Mouse (Mus musculus) gastrocnemius, adult 2 months (tissue): Measurements from ENCODE around the gene Prkrip1. TPM values are rescaled to one million over a fixed set of nuclear protein-coding genes. Genes with fewer than 3 reads are reported as not detected.
A peak's percentile ranks its signal among the peaks of the same experiment; 100 is the strongest.

Experiments used
- DNase-seq: peaks from one replicate; pipeline ENCODE4 v3.0.0; 2022
- H3K27ac ChIP-seq: fragments of 200-600 bp; 2 replicates; pipeline ENCODE4 v1.8.1; 2022; ENCODE audit warnings: mild to moderate bottlenecking
- H3K4me3 ChIP-seq: fragments of 200-600 bp; 2 replicates; pipeline ENCODE4 v1.8.1; 2022; ENCODE audit warnings: mild to moderate bottlenecking, moderate library complexity
- CTCF ChIP-seq: fragments of 200-600 bp; IDR thresholded peaks from 2 replicates; pipeline ENCODE4 v1.8.1; 2022; ENCODE audit warnings: antibody characterized with exemption, mild to moderate bottlenecking, moderate library complexity
- intact Hi-C: fragments of 180-260 bp; cut with DNase I; formaldehyde crosslinking; loops from one replicate; pipeline ENCODE4 v1.15.1; 2025
- long read RNA-seq, 2 experiments: library from polyadenylated mRNA; stranded (forward); transcript quantifications; one replicate each; pipeline ENCODE4 v2.0.0; 2021
- total RNA-seq, 2 experiments: library from RNA; stranded (reverse); gene quantifications; 2 replicates each; pipeline ENCODE4 v1.2.3; 2021

The Prkrip1 gene
- total RNA-seq, result 10 to 100 TPM; 20.3 to 23.6 TPM
- long read RNA-seq, experiment 1, transcript Prkrip1-204 (6 exons, 3,893 nt), result major isoform, 15 of 18 reads
- long read RNA-seq, experiment 1, partial matches to known transcripts, result 1 of 18 reads
- long read RNA-seq, experiment 1, other reads (novel, unspliced or antisense), result 2 of 18 reads
- long read RNA-seq, experiment 2, transcript Prkrip1-204 (6 exons, 3,893 nt), result major isoform, 14 of 21 reads
- long read RNA-seq, experiment 2, partial matches to known transcripts, result 2 of 21 reads
- long read RNA-seq, experiment 2, other reads (novel, unspliced or antisense), result 5 of 21 reads

DNA sequence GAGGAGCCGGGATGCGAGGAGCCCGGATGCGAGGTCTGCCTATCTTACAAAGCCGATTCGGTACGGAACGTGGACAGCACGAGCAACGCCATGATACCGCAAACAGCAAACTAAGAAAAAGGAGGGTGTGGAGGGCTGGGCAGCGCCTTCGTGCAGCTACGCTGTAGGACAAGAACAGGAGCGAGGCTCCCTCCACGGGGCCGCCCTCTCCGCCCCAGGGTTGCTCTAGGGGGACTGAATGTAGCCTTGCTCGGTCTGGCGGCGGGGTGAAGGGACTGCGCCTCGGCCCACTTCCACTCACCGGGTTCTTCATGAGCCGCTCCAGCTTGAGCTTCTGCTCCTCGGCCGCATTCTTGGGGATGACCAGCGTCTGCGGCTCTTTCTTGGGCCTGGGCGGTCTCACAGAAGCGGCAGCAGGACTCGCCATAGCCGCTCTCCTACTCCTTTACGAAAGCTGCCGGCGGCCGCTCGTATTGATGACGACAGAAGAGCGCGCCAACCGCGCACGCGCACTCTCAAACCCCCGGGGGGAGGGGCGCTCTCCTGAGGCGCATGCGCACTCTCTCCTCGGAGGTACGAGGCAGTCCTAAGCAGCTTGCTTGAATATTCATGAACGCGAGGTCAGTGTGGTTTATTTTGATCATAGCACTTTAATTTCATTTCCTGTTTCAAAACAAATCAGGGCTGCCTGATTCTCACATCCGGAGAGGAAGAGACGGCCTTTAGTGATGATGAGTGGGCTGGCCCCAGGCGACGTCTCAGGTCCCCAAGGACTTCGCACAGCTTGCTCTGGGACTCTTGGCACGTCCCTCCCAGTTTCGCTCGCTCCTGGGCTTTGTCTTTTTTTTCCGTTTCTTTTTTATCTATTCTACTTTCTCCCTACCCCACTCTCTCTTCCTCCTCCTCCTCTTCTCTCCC lies at the start of gene Prkrip1:
Gene Prkrip1 (minus strand): TSS at position 490 of the 918 bp plus-strand sequence.
- no peak for TF ChIP-seq CTCF
- intact Hi-C loops, result no loop called here
- peak within 1 kb of the TSS; percentile 85 for H3K4me3 ChIP-seq
- DNase-seq, result peak; percentile 93
- H3K27ac ChIP-seq, result peak within 1 kb of the TSS; percentile 94

DNA sequence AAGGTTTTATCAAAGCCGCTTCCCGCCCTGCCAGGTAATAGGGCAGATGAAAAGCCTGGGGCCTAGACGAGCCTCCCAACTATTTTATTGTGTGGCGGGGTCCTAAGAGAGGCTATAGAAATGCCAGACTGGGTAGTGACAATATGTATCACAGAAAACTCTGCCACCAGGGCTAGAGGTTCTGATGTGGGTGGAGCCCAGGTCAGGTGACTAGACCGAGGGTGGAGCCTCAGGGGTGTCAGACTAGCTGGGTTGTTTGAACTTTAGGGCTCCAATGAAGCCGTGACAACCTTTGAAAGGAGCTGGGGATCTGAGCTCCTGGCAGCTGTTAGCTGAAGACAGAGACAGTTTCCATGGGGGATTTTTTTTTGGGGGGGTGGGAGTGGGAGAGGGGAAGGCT lies 49.7 kb upstream of the Prkrip1 start:
- intact Hi-C loops, result no loop called here
- no peak for TF ChIP-seq CTCF
- Histone ChIP-seq H3K4me3 (no peak overlapping the region), H3K27ac (no peak overlapping the region)
- no peak for DNase-seq

DNA sequence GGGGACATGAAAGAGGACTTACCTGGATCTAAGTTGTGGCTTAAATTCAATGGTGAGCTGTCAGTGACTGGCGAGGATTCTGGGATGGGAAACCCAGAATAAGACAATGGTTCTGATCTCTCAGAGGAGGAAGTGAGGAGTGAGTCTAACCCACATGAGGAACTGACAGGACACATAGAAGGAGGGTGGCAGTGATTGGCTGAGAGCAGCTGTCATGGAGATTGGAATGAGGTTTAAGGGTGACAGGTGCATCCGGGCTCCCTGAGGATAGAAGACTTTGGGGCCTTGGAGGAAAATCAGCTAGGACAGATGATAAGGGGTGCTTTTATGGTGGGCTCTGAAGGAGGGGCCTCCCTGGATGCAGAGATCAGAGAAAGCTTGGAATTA lies 47.7 kb upstream of the Prkrip1 start, which contains the start of gene Sh2b2:
Gene Sh2b2 (minus strand): TSS at position 105 of the 387 bp plus-strand sequence.
- TF ChIP-seq CTCF, result no peak
- no peak for DNase-seq
- intact Hi-C loops, result no loop called here
- peak within 1 kb of the TSS; percentile 89 for H3K4me3 ChIP-seq
- peak within 1 kb of the TSS; percentile 85 for H3K27ac ChIP-seq

DNA sequence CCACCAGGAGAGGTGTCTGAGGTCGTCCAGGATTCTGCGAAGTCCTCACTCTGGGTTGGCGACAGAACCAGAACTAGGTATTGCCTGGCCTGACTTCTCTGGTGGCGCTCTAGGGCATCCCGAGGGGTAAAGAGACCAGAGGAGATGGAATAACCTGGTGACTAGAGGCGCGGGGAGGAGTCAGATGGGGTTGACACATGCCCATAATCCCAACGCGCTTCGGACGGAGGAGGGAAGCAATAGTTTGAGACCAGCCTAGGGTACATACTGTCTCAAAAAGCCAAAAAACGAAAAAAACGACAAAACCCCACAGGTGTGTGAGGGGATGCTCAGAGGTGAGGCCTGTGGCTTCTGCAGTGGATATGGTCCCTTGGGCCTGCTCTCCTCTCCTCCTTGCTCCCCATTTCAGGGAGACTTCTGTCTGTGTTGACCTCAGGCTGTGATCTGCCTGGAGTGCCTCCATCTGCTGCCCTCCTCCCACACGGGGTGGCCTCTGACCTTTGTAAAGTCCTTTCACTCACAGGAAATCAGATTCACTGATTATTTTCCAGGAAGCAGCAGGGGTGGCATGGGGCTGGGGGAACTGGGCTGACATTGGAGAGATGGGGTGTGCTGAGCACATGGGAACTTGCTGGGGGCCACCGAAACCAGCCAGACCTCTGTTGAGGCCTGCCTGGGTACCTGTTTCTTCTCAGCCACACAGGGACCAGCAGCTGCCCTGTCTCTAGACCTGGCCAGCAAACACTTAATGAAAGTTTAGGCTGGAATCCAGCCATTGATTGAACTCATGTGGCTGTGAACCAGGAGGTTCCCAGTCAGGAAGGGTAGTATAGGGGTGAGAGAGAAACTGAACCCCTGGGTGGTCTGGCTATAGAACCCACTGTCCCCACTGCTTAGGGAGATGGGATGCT lies 47.0 kb upstream of the Prkrip1 start:
- TF ChIP-seq CTCF, result no peak; the same call in 1 of the 2 replicates
- H3K27ac ChIP-seq, result peak overlapping the region; percentile 85
- DNase-seq, result no peak
- intact Hi-C loops, result no loop called here
- peak overlapping the region; percentile 89 for H3K4me3 ChIP-seq

DNA sequence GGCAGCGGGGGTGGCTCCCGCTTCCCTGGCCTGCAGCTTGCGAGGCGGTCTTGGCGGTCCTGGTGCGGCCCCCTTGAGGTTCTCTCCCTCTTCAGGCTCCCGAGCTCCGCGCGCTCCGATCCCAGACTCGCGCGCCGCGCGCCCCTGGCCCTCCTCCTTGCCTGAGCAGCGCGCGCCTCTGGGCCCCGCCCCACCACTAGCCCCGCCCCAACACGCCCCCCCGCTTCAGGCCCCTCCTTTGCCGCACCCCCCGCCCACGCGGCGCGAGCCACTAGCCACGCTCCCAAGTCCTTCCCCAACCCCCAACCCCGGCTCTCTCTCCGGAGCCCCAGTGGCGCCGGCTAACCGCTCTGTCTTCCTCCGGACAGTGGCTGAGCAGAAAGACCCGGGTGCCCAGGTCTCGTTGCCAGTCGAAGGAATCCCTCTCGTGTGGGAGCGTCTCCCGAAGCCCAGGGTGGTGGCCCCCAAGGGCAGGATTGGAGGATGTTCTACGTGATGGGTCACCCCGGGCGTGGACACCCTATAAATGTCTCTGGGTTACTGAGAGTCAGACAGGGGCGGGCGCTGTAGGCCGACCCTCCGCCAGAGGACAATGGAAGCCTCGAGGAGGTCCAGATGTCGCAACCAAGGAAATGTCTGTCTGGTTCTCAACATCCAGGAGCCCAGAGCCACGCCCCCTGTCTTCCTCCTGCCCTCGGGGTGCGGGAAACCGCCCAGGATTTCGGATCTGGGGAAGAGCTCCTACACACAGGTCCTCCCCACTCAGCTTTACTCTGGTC lies 46.2 kb upstream of the Prkrip1 start:
- TF ChIP-seq CTCF, result peak; percentile 2; the same call in 1 of the 2 replicates
- DNase-seq, result peak; percentile 91
- H3K27ac ChIP-seq, result peak overlapping the region; percentile 85
- intact Hi-C loops, result no loop called here
- peak overlapping the region; percentile 89 for H3K4me3 ChIP-seq

DNA sequence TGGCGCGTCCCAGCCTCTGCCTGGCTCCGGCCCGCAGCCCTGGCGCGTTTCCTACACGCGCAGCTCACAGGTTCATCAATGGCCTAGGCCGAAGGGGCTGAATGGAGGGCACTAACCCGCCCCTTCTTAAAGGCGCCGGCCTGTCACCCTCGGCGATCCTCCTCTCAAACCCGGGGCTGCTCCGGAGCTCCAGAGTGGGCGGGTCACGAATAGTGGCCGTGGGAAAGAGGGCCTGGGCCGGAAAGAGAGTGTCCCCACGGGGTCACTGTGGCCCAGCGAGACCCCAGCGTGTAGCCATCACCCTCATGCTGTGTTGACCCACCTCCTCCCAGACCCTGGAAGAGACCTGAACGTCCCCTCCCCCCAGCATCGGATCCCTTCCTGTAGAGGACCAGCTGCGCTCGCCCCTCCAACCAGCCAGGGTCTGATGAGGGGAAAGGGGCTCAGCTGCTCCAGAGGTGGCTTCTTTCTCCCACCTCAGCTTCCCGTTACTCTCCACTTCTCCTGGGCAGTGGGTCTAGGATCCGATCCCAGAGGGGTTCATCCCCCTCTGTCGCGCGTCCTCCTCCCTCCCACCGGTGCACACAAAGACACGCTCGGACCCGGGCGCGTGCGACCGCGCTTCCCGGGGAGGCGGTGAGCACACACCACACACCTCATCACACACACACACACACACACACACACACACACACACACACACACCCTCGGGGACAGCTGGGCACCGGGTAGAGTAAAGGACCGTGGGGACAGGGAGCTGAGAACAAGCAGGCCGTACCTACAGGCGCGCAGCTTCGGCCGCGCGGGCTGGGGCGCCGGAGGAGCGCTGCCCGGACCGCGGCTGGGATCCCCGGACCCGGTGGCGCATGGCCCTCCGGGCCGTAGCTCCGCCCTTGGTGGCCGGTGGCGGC lies 45.3 kb upstream of the Prkrip1 start:
- TF ChIP-seq CTCF, result no peak
- Histone ChIP-seq H3K27ac (peak overlapping the region; percentile 85), H3K4me3 (peak overlapping the region; percentile 89)
- DNase-seq, result peak; percentile 47
- intact Hi-C loops, result no loop called here

DNA sequence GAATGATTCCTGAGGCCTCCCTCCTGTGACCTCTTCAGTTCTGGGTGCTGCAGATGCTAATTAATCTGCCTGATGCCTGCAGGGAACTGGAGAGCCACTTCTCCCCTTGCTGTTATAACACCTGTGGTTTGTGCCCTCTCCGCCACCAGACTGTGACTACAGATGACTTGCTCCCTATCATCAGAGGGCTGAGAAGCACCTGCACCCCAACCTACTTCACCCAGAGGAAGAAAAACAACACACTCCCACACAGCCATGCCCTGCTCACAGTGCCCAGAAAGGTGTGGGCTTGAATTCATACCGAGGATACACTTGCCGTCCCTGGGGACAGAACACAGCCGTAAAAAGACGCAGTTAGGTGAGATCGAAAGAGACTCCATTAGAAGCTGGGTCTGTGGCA lies 42.4 kb upstream of the Prkrip1 start:
- Histone ChIP-seq H3K4me3 (no peak overlapping the region), H3K27ac (no peak overlapping the region)
- no peak for TF ChIP-seq CTCF
- DNase-seq, result no peak
- intact Hi-C loops, result no loop called here

DNA sequence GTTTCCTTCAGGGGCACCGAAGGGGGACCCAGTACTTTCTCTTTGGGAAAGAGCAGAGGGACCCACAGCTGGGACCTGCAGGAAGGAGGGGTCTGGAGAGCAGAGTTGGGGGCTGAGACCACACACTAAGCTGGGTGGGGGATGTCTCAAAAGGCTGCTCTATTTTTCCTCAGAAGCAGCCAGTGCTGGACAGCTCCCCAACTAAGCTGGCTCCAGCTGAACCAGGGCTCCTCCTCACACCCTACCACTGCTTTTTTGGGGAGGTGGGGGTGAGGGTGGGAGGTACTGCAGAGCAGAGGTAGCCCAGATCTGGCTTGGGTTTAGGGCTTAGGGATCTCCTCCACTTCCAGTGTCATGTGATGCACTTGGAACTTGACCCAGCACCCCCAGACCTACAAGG lies 41.6 kb upstream of the Prkrip1 start:
- Histone ChIP-seq H3K27ac (no peak overlapping the region), H3K4me3 (no peak overlapping the region)
- DNase-seq, result no peak
- TF ChIP-seq CTCF, result no peak
- intact Hi-C loops, result no loop called here

DNA sequence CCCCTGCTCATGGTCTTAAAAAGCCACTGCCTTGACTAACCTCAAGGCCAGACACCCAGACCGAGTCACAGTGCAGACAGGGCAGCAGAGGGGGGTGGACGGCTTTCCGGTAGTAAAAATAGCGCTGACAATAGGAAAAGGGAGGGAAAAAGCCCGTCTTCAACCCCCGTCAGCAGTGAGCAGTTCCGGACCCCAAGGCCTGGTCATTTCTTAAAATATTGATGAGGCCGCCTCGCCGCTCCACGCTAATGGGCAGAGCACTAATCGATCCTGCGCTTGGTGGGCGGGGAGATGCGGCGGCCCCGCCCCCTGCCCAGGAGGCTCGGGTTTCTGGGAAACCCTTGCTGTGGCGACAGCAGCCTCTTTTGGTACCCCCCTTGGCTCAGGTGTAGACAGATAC lies 38.8 kb upstream of the Prkrip1 start:
- intact Hi-C loops, result no loop called here
- H3K27ac ChIP-seq, result no peak overlapping the region
- TF ChIP-seq CTCF, result no peak
- peak overlapping the region; percentile 55 for H3K4me3 ChIP-seq
- DNase-seq, result no peak

DNA sequence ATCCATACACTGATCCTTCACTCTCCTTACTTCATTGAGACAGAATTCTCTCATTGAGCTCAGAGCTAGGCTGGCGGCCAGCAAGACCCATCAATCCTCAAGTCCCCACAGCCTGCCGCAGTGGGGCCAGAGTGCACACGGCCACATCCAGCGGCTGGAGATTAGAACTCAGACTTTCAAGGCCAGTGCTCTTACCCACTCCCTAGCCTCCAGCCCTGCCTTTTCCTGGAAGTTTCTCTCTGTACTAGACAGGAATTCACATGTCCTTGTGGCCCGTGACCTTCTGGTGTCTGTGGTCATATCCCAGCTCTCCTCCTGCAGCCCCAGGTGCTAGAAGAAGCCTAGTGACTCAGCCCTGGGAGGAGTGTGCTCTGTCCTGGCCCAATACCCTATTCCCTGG lies 37.8 kb upstream of the Prkrip1 start:
- H3K4me3 ChIP-seq, result no peak overlapping the region
- H3K27ac ChIP-seq, result no peak overlapping the region
- DNase-seq, result no peak
- intact Hi-C loops, result no loop called here
- TF ChIP-seq CTCF, result no peak
